Mouse (Mus musculus): ENCODE results near the gene Tnfrsf14. TPM values are rescaled to one million over a fixed set of nuclear protein-coding genes. Genes with fewer than 3 reads are reported as not detected.
A peak's percentile ranks its signal among the peaks of the same experiment; 100 is the strongest.

Tnfrsf14 gene
- polyA plus RNA-seq, 1 experiment, result 232 TPM

DNA sequence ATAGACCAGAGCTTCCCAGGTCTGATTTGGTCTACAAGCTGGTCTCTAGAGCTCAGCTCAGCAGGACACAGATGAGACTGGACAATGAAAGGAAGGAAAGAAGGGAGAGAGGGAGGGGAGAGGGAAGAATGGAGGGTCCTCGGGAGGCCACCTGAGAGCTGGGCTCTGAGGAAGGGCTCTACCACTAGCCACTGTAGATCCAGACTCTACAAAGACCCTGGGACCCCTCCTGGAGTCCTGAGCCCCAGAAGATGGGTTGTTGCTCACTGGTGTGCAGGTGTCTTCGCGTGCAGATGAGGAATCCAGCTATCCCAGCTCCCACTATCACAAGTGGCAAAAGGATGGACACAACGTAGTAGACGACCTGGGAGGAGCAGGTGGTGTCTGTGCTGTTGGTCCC is 5.4 kb downstream of the Tnfrsf14 start:
- Histone ChIP-seq H3K4me1 (ENCODE audit: control insufficient read depth, insufficient read depth, insufficient read length) (no peaks in the 10 kb centered on the region; the same call in 1 of the 2 replicates), H3K36me3 (ENCODE audit: control insufficient read depth, insufficient read depth, low read length) (peaks cover 41% of the 10 kb centered on the region), H3K27ac (ENCODE audit: insufficient read depth, low read length) (no peak overlapping the region), H3K27me3 (ENCODE audit: control insufficient read depth, insufficient read depth, low read length) (no peaks in the 10 kb centered on the region), H3K4me3 (ENCODE audit: extremely low read depth, insufficient read depth, insufficient read length) (no peak overlapping the region)
- no peak for TF ChIP-seq CTCF (IDR thresholded peaks at IDR 0.05; ENCODE audit: extremely low read depth, insufficient read depth, insufficient read length, insufficient replicate concordance)
- TF ChIP-seq POLR2A (IDR thresholded peaks at IDR 0.05; ENCODE audit: low read depth, low read length), result no peak
- DNase-seq (ENCODE audit: low read depth in 1 of 2, low spot score in 2 of 2), result no peak
- 94% methylated on average over 5 of the region's 5 CpGs for WGBS

DNA sequence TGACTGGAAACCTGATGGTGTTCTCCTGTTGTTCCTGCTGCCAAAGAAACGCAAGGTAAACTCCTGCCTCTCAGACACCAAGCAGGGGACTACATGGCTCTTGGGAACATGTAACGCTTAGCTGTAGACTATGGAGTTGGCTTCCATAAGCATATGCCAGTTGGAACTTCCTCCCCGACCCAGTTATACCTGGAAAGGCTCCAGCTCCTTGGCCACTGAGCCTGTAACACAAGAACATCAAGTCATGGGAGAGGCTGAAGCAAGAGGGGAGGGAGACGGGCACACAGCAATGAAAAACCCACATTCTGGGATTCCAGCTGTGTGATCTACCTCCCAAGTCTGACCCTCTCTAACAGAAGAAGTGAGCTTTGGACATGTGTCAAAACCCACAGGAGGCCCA is 6.1 kb downstream of the Tnfrsf14 start:
- no peak for DNase-seq (ENCODE audit: low read depth in 1 of 2, low spot score in 2 of 2)
- Histone ChIP-seq H3K27ac (ENCODE audit: insufficient read depth, low read length) (no peak overlapping the region), H3K36me3 (ENCODE audit: control insufficient read depth, insufficient read depth, low read length) (peaks cover 46% of the 10 kb centered on the region), H3K27me3 (ENCODE audit: control insufficient read depth, insufficient read depth, low read length) (no peaks in the 10 kb centered on the region), H3K4me3 (ENCODE audit: extremely low read depth, insufficient read depth, insufficient read length) (no peak overlapping the region), H3K4me1 (ENCODE audit: control insufficient read depth, insufficient read depth, insufficient read length) (no peaks in the 10 kb centered on the region; the same call in 1 of the 2 replicates)
- TF ChIP-seq POLR2A (IDR thresholded peaks at IDR 0.05; ENCODE audit: low read depth, low read length) (no peak), CTCF (IDR thresholded peaks at IDR 0.05; ENCODE audit: extremely low read depth, insufficient read depth, insufficient read length, insufficient replicate concordance) (no peak)
- WGBS, result 87% methylated on average over 4 of the region's 4 CpGs

DNA sequence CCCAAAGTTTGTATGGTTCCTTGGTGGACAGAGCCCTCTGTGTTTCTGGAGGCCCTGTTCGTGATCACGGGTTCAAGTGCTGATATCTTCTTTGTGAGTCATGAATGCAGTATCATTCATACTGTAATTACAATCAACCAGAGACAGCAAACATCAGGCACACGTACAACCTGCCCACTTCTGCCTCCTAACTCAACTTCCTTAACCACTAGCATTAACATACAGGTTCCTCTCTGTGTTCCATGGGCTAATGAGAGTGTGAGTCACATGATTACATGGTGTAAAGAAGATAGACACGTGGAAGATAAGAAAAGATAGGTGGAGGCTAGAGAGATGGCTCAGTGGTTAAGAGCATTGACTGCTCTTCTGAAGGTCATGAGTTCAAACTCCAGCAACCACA is 11.7 kb downstream of the Tnfrsf14 start:
- H3K4me3 ChIP-seq (ENCODE audit: extremely low read depth, insufficient read depth, insufficient read length), result no peak overlapping the region
- DNase-seq (ENCODE audit: low read depth in 1 of 2, low spot score in 2 of 2), result no peak
- H3K4me1 ChIP-seq (ENCODE audit: control insufficient read depth, insufficient read depth, insufficient read length), result peaks cover 2% of the 10 kb centered on the region; the same call in 1 of the 2 replicates
- no peak for TF ChIP-seq CTCF (IDR thresholded peaks at IDR 0.05; ENCODE audit: extremely low read depth, insufficient read depth, insufficient read length, insufficient replicate concordance)
- no peak for TF ChIP-seq POLR2A (IDR thresholded peaks at IDR 0.05; ENCODE audit: low read depth, low read length)
- H3K36me3 ChIP-seq (ENCODE audit: control insufficient read depth, insufficient read depth, low read length), result peaks cover 18% of the 10 kb centered on the region
- 75% methylated on average over 4 of the region's 4 CpGs for WGBS
- no peak overlapping the region for H3K27ac ChIP-seq (ENCODE audit: insufficient read depth, low read length)
- no peaks in the 10 kb centered on the region for H3K27me3 ChIP-seq (ENCODE audit: control insufficient read depth, insufficient read depth, low read length)

DNA sequence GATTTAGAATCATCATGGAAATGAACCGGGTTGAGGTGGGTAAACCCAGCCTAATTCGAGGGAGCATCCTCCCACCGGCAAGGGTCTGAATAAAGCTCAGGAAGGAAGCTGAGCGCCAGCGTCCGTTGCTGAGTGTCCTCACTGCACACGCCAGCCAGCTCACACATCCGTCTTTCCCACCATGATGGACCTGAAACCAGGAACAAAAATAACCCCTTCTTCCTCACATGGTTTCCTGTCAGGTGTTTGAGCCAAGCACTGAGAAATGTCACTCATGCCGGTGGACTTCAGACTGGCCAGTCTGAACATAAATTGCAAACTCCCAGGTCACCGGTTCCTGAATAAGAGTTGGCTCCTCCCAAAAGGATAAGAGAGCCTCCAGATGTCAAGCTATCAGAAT is 13.1 kb downstream of the Tnfrsf14 start:
- no peak overlapping the region for H3K4me3 ChIP-seq (ENCODE audit: extremely low read depth, insufficient read depth, insufficient read length)
- peaks cover 2% of the 10 kb centered on the region; the same call in 1 of the 2 replicates for H3K4me1 ChIP-seq (ENCODE audit: control insufficient read depth, insufficient read depth, insufficient read length)
- no peaks in the 10 kb centered on the region for H3K27me3 ChIP-seq (ENCODE audit: control insufficient read depth, insufficient read depth, low read length)
- 0 out of 2 replicates have a peak overlapping the region, but pooled peaks have one; percentile 30 for H3K27ac ChIP-seq (ENCODE audit: insufficient read depth, low read length)
- no peak for TF ChIP-seq POLR2A (IDR thresholded peaks at IDR 0.05; ENCODE audit: low read depth, low read length)
- TF ChIP-seq CTCF (IDR thresholded peaks at IDR 0.05; ENCODE audit: extremely low read depth, insufficient read depth, insufficient read length, insufficient replicate concordance), result no peak
- DNase-seq (ENCODE audit: low read depth in 1 of 2, low spot score in 2 of 2), result no peak
- peaks cover 14% of the 10 kb centered on the region for H3K36me3 ChIP-seq (ENCODE audit: control insufficient read depth, insufficient read depth, low read length)
- WGBS, result 19% methylated on average over 10 of the region's 10 CpGs

DNA sequence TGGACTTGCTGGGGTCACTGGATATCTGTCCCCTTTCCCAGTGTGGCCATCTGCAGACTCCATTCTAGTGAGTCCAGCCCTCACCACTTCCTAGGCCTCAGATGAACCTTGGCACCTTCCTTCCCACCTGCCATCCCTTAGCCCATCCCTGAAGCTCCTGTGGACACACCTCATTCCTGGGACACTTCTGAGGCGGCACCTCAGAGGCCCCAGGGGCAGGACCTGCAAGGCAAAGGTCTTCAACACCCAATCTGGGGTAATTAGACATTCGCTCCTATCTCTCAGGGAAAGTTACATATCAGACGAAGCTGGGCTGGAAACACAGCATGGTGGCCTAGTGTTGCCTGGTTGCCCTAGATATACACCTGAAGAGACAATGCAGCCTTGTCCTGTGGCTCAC is 13.7 kb downstream of the Tnfrsf14 start:
- no peak overlapping the region for H3K4me3 ChIP-seq (ENCODE audit: extremely low read depth, insufficient read depth, insufficient read length)
- no peak overlapping the region for H3K27ac ChIP-seq (ENCODE audit: insufficient read depth, low read length)
- H3K27me3 ChIP-seq (ENCODE audit: control insufficient read depth, insufficient read depth, low read length), result no peaks in the 10 kb centered on the region
- DNase-seq (ENCODE audit: low read depth in 1 of 2, low spot score in 2 of 2), result no peak
- WGBS, result 87% methylated on average over 3 of the region's 3 CpGs
- peaks cover 14% of the 10 kb centered on the region for H3K36me3 ChIP-seq (ENCODE audit: control insufficient read depth, insufficient read depth, low read length)
- TF ChIP-seq POLR2A (IDR thresholded peaks at IDR 0.05; ENCODE audit: low read depth, low read length) (no peak), CTCF (IDR thresholded peaks at IDR 0.05; ENCODE audit: extremely low read depth, insufficient read depth, insufficient read length, insufficient replicate concordance) (no peak)
- H3K4me1 ChIP-seq (ENCODE audit: control insufficient read depth, insufficient read depth, insufficient read length), result peaks cover 2% of the 10 kb centered on the region; the same call in 1 of the 2 replicates

DNA sequence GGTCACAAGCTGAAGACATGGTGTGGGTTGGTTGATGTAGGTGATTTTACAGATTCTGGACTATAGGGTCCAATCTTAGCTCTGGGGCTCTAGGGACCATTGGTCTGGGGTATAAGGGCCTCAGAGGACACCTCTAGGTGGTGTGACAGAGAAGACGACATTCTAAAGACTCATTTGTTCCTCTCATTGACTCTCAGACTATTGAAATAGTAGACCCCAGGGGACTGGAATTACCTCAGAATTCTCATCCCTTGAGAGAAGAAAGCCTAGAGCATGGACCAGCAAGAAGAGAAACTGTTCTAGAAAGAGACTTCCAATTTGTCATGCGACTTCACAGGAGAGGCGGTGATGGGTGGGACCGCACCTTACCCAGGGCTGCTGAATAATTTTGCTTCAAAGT is 14.1 kb downstream of the Tnfrsf14 start:
- Histone ChIP-seq H3K4me3 (ENCODE audit: extremely low read depth, insufficient read depth, insufficient read length) (no peak overlapping the region), H3K27me3 (ENCODE audit: control insufficient read depth, insufficient read depth, low read length) (no peaks in the 10 kb centered on the region), H3K4me1 (ENCODE audit: control insufficient read depth, insufficient read depth, insufficient read length) (peaks cover 2% of the 10 kb centered on the region; the same call in 1 of the 2 replicates), H3K36me3 (ENCODE audit: control insufficient read depth, insufficient read depth, low read length) (peaks cover 14% of the 10 kb centered on the region), H3K27ac (ENCODE audit: insufficient read depth, low read length) (no peak overlapping the region)
- TF ChIP-seq CTCF (IDR thresholded peaks at IDR 0.05; ENCODE audit: extremely low read depth, insufficient read depth, insufficient read length, insufficient replicate concordance) (no peak), POLR2A (IDR thresholded peaks at IDR 0.05; ENCODE audit: low read depth, low read length) (no peak)
- 93% methylated on average over 4 of the region's 4 CpGs for WGBS
- no peak for DNase-seq (ENCODE audit: low read depth in 1 of 2, low spot score in 2 of 2)

DNA sequence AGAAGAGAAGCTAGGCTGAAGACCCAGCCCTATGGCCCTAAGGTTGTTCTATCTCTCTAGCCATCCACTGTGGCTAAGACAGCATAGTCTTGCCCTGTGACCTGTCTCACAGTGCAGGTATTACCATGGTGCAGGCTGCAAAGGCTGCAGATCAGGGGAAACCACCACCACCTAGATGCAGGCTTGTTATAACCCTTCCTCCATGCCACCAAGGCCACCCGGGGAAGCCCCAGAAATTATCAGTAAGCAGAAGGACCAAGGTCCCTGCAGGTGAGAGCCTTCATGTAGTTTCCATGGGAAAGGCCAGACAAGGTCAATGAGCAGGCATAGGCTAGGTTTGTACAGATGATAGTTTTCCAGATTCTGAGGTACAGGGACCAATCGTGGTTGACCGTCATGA is 14.5 kb downstream of the Tnfrsf14 start:
- TF ChIP-seq POLR2A (IDR thresholded peaks at IDR 0.05; ENCODE audit: low read depth, low read length) (no peak), CTCF (IDR thresholded peaks at IDR 0.05; ENCODE audit: extremely low read depth, insufficient read depth, insufficient read length, insufficient replicate concordance) (no peak)
- Histone ChIP-seq H3K4me1 (ENCODE audit: control insufficient read depth, insufficient read depth, insufficient read length) (peaks cover 2% of the 10 kb centered on the region; the same call in 1 of the 2 replicates), H3K27ac (ENCODE audit: insufficient read depth, low read length) (no peak overlapping the region), H3K36me3 (ENCODE audit: control insufficient read depth, insufficient read depth, low read length) (peaks cover 14% of the 10 kb centered on the region), H3K27me3 (ENCODE audit: control insufficient read depth, insufficient read depth, low read length) (no peaks in the 10 kb centered on the region), H3K4me3 (ENCODE audit: extremely low read depth, insufficient read depth, insufficient read length) (no peak overlapping the region)
- no peak for DNase-seq (ENCODE audit: low read depth in 1 of 2, low spot score in 2 of 2)
- 79% methylated on average over 3 of the region's 3 CpGs for WGBS

All from spleen, adult 2 months (tissue).